ENCODE assay signal across 15 mouse cellular contexts in genomic region chr1:89471891-89472290, GRCm38 (mm10). TPM values are rescaled to one million over a fixed set of nuclear protein-coding genes. Genes with fewer than 3 reads are reported as not detected.
A peak's percentile ranks its signal among the peaks of the same experiment; 100 is the strongest.
DNase-seq lines count a peak whose midpoint lies in the region; ATAC-seq and TF ChIP-seq lines count a peak whose summit lies in the region.
"Had no signal": no experiment of that assay in that cellular context is flagged by ENCODE, and none has a peak within 500 bp of the region (broad histone marks: within the 10 kb centered on the region; RNA-seq: fewer than 3 reads in every experiment).

No protein-coding gene starts in this region.

- no peaks in the 10 kb centered on the region for H3K9me3 ChIP-seq in hindbrain, embryonic 13.5 days
- H3K9me3 ChIP-seq in hindbrain, embryonic 12.5 days (replicated peaks): no peaks in the 10 kb centered on the region
- H3K9me3 ChIP-seq in embryonic facial prominence, embryonic 15.5 days (replicated peaks): no peaks in the 10 kb centered on the region
- H3K9me3 ChIP-seq: liver, embryonic 12.5 days had no signal

- H3K4me3 ChIP-seq in hindbrain, embryonic 13.5 days: no peak overlapping the region
- no peak overlapping the region for H3K4me3 ChIP-seq in hindbrain, embryonic 12.5 days
- H3K4me3 ChIP-seq in embryonic facial prominence, embryonic 15.5 days (replicated peaks): no peak overlapping the region
- H3K4me3 ChIP-seq: left cerebral cortex, adult 2 months; liver, embryonic 12.5 days had no signal

- peaks cover 83% of the 10 kb centered on the region for H3K4me1 ChIP-seq in hindbrain, embryonic 13.5 days (replicated peaks)
- peaks cover 71% of the 10 kb centered on the region for H3K4me1 ChIP-seq in hindbrain, embryonic 12.5 days
- peaks cover 64% of the 10 kb centered on the region for H3K4me1 ChIP-seq in embryonic facial prominence, embryonic 15.5 days

- DNase-seq in left cerebral cortex, postnatal 25 days (ENCODE audit: low spot score in 2 of 2): peak; percentile 31 to 44
- no peak for DNase-seq in left cerebral cortex, adult 11 months (ENCODE audit: low spot score)
- peak; percentile 39 for DNase-seq in brain, embryonic 14.5 days (ENCODE audit: low read depth)
- DNase-seq in testis, postnatal 10 days (ENCODE audit: low spot score): no peak
- DNase-seq: adrenal gland, postnatal 10 days; cerebellum, adult 9-10 months; heart, adult 18-20 months; thymus, postnatal 36 days had no signal

- intact Hi-C loops in left cerebral cortex, postnatal 25 days (cut with DNase I): no loop called here

- H3K36me3 ChIP-seq in hindbrain, embryonic 13.5 days: no peaks in the 10 kb centered on the region
- H3K36me3 ChIP-seq in hindbrain, embryonic 12.5 days: no peaks in the 10 kb centered on the region
- no peaks in the 10 kb centered on the region for H3K36me3 ChIP-seq in embryonic facial prominence, embryonic 15.5 days
- H3K36me3 ChIP-seq: liver, embryonic 12.5 days had no signal

- no peak overlapping the region for H3K4me2 ChIP-seq in hindbrain, embryonic 13.5 days
- no peak overlapping the region for H3K4me2 ChIP-seq in hindbrain, embryonic 12.5 days (replicated peaks)
- no peak overlapping the region for H3K4me2 ChIP-seq in embryonic facial prominence, embryonic 15.5 days (replicated peaks)
- H3K4me2 ChIP-seq: liver, embryonic 12.5 days had no signal

- H3K27me3 ChIP-seq in hindbrain, embryonic 13.5 days: no peaks in the 10 kb centered on the region
- H3K27me3 ChIP-seq in hindbrain, embryonic 12.5 days: no peaks in the 10 kb centered on the region
- no peaks in the 10 kb centered on the region for H3K27me3 ChIP-seq in embryonic facial prominence, embryonic 15.5 days
- H3K27me3 ChIP-seq: liver, embryonic 12.5 days had no signal

- no peak for ATAC-seq in hindbrain, embryonic 13.5 days (ENCODE audit: low FRiP score)
- ATAC-seq in hindbrain, embryonic 12.5 days (ENCODE audit: low FRiP score): no peak
- ATAC-seq in embryonic facial prominence, embryonic 15.5 days (ENCODE audit: insufficient number of reproducible peaks, low FRiP score, low TSS enrichment, low read depth): no peak
- ATAC-seq: CD4-positive, CD25-positive, alpha-beta regulatory T cell, adult 4 months; inflammation-experienced regulatory T-cells, adult 6 months; liver, embryonic 12.5 days had no signal

- peak overlapping the region; percentile 64; the same call in 1 of the 2 replicates for H3K27ac ChIP-seq in hindbrain, embryonic 13.5 days
- H3K27ac ChIP-seq in hindbrain, embryonic 12.5 days: no peak overlapping the region
- peak overlapping the region; percentile 44 for H3K27ac ChIP-seq in embryonic facial prominence, embryonic 15.5 days (replicated peaks)
- H3K27ac ChIP-seq: left cerebral cortex, adult 2 months; liver, embryonic 12.5 days had no signal

- no peak for TF ChIP-seq CTCF in brain, embryonic 14.5 days (IDR thresholded peaks at IDR 0.05; ENCODE audit: borderline replicate concordance, extremely low read depth, insufficient read depth, insufficient read length)

- no peak overlapping the region for H3K9ac ChIP-seq in hindbrain, embryonic 13.5 days
- no peak overlapping the region for H3K9ac ChIP-seq in hindbrain, embryonic 12.5 days
- H3K9ac ChIP-seq in embryonic facial prominence, embryonic 15.5 days: no peak overlapping the region
- H3K9ac ChIP-seq: liver, embryonic 12.5 days had no signal

- no peak for TF ChIP-seq POLR2A in brain, embryonic 14.5 days (IDR thresholded peaks at IDR 0.05; ENCODE audit: borderline replicate concordance, extremely low read depth, insufficient read depth, insufficient read length, poor library complexity, severe bottlenecking)

- 70% methylated on average over 9 of the region's 9 CpGs for WGBS in hindbrain, embryonic 13.5 days
- 55% methylated on average over 9 of the region's 9 CpGs for WGBS in hindbrain, embryonic 12.5 days
- WGBS in embryonic facial prominence, embryonic 15.5 days: 61% methylated on average over 9 of the region's 9 CpGs

RNA-seq across cellular contexts. Expression of gene Agap1, which starts 17.3 kb away (rescaled TPM):
- 48.4 and 51.3 TPM in 2 replicates for polyA plus RNA-seq in hindbrain, embryonic 13.5 days (2015; fragmentation: Nextera tagmentation; extraction: Ambion mirVana)
- 74.8 and 81.3 TPM in 2 replicates for polyA plus RNA-seq in hindbrain, embryonic 12.5 days (2016; fragmentation: Nextera tagmentation; extraction: Ambion mirVana)
- 100 to 1,000 TPM; 240 to 255 TPM for total RNA-seq in left cerebral cortex, postnatal 25 days (2021)
- polyA plus RNA-seq in brain, embryonic 14.5 days (2012; rRNA removed): 58.0 and 145 TPM in 2 replicates
- polyA plus RNA-seq in embryonic facial prominence, embryonic 15.5 days (2015; fragmentation: Nextera tagmentation; extraction: Ambion mirVana): 13.4 and 14.5 TPM in 2 replicates

Comparison
In these comparisons a context has a peak if more than half of its experiments do, and no peak if none do; other contexts are left out.
1. DNase-seq: peak in left cerebral cortex, postnatal 25 days (2 of 2) and brain, embryonic 14.5 days (single experiment); none in left cerebral cortex, adult 11 months (single experiment) and testis, postnatal 10 days (single experiment).